Mouse (Mus musculus): ENCODE data around the gene Pirt. TPM values are rescaled to one million over a fixed set of nuclear protein-coding genes. Genes with fewer than 3 reads are reported as not detected.

Pirt gene
- polyA plus RNA-seq, 1 experiment: 0.07 TPM

- whole genome bisulfite sequencing: 84% methylated on average over 5 of the region's 5 CpGs
- DNase-seq: no peak
- Histone ChIP-seq H3K4me1 (ENCODE audit: control insufficient read depth, insufficient read depth, low read length) (no peaks in the 10 kb centered on the region), H3K4me3 (replicated peaks; ENCODE audit: extremely low read depth, low read depth, low read length) (no peak overlapping the region)
- TF ChIP-seq POLR2A (IDR thresholded peaks at IDR 0.05; ENCODE audit: borderline replicate concordance, extremely low read depth, low read depth, low read length): no peak
- no peak for TF ChIP-seq CTCF (IDR thresholded peaks at IDR 0.05; ENCODE audit: insufficient read depth, low read length)
These were observed 30.2 kb downstream of the Pirt start for GRCm38 (mm10) chr11:66942011-66942410.

GRCm38 (mm10) chr11:66945224-66945767, 33.5 kb downstream of the Pirt start:
- no peaks in the 10 kb centered on the region for H3K4me1 ChIP-seq (ENCODE audit: control insufficient read depth, insufficient read depth, low read length)
- TF ChIP-seq CTCF (IDR thresholded peaks at IDR 0.05; ENCODE audit: insufficient read depth, low read length) (no peak), POLR2A (IDR thresholded peaks at IDR 0.05; ENCODE audit: borderline replicate concordance, extremely low read depth, low read depth, low read length) (no peak)
- no peak for DNase-seq
- 54% methylated on average over 2 of the region's 2 CpGs for WGBS
- no peak overlapping the region for H3K4me3 ChIP-seq (replicated peaks; ENCODE audit: extremely low read depth, low read depth, low read length)

- WGBS: 61% methylated on average over 6 of the region's 6 CpGs
- Histone ChIP-seq H3K4me1 (ENCODE audit: control insufficient read depth, insufficient read depth, low read length) (no peaks in the 10 kb centered on the region), H3K4me3 (replicated peaks; ENCODE audit: extremely low read depth, low read depth, low read length) (no peak overlapping the region)
- TF ChIP-seq CTCF (IDR thresholded peaks at IDR 0.05; ENCODE audit: insufficient read depth, low read length): no peak
- no peak for TF ChIP-seq POLR2A (IDR thresholded peaks at IDR 0.05; ENCODE audit: borderline replicate concordance, extremely low read depth, low read depth, low read length)
- no peak for DNase-seq
These were observed 34.7 kb downstream of the Pirt start for GRCm38 (mm10) chr11:66946521-66946920.

GRCm38 (mm10) chr11:66946922-66947321, 35.1 kb downstream of the Pirt start:
- WGBS: 60% methylated on average over 6 of the region's 6 CpGs
- Histone ChIP-seq H3K4me3 (replicated peaks; ENCODE audit: extremely low read depth, low read depth, low read length) (no peak overlapping the region), H3K4me1 (ENCODE audit: control insufficient read depth, insufficient read depth, low read length) (no peaks in the 10 kb centered on the region)
- TF ChIP-seq POLR2A (IDR thresholded peaks at IDR 0.05; ENCODE audit: borderline replicate concordance, extremely low read depth, low read depth, low read length) (no peak), CTCF (IDR thresholded peaks at IDR 0.05; ENCODE audit: insufficient read depth, low read length) (no peak)
- no peak for DNase-seq

- WGBS: 68% methylated on average over 9 of the region's 9 CpGs
- Histone ChIP-seq H3K4me3 (replicated peaks; ENCODE audit: extremely low read depth, low read depth, low read length) (no peak within 1 kb of the TSS), H3K4me1 (ENCODE audit: control insufficient read depth, insufficient read depth, low read length) (no peaks in the 10 kb centered on the region)
- no peak for TF ChIP-seq CTCF (IDR thresholded peaks at IDR 0.05; ENCODE audit: insufficient read depth, low read length)
- DNase-seq: no peak
These were observed 44.5 kb downstream of the Pirt start, which contains the start of gene Tmem238l for GRCm38 (mm10) chr11:66956303-66956702. Tmem238l (plus strand) TSS chr11:66956638.

GRCm38 (mm10) chr11:66960797-66961196, 49.0 kb downstream of the Pirt start:
- 51% methylated on average over 1 of the region's 1 CpGs for WGBS
- no peak for TF ChIP-seq POLR2A (IDR thresholded peaks at IDR 0.05; ENCODE audit: borderline replicate concordance, extremely low read depth, low read depth, low read length)
- no peak for DNase-seq

GRCm38 (mm10) chr11:66961447-66962176, 49.8 kb downstream of the Pirt start:
- DNase-seq: no peak
- TF ChIP-seq POLR2A (IDR thresholded peaks at IDR 0.05; ENCODE audit: borderline replicate concordance, extremely low read depth, low read depth, low read length): no peak
- TF ChIP-seq CTCF (IDR thresholded peaks at IDR 0.05; ENCODE audit: insufficient read depth, low read length): no peak
- Histone ChIP-seq H3K4me1 (ENCODE audit: control insufficient read depth, insufficient read depth, low read length) (no peaks in the 10 kb centered on the region), H3K4me3 (replicated peaks; ENCODE audit: extremely low read depth, low read depth, low read length) (no peak overlapping the region)
- 71% methylated on average over 12 of the region's 12 CpGs for WGBS

More at GRCm38 (mm10) chr11:66960797-66961196, 49.0 kb downstream of the Pirt start:
- H3K4me1 ChIP-seq (ENCODE audit: control insufficient read depth, insufficient read depth, low read length): no peaks in the 10 kb centered on the region
- no peak overlapping the region for H3K4me3 ChIP-seq (replicated peaks; ENCODE audit: extremely low read depth, low read depth, low read length)

- H3K4me1 ChIP-seq (ENCODE audit: control insufficient read depth, insufficient read depth, low read length): no peaks in the 10 kb centered on the region
- no peak overlapping the region for H3K4me3 ChIP-seq (replicated peaks; ENCODE audit: extremely low read depth, low read depth, low read length)
- WGBS: 45% methylated on average over 1 of the region's 1 CpGs
- DNase-seq: no peak
- TF ChIP-seq CTCF (IDR thresholded peaks at IDR 0.05; ENCODE audit: insufficient read depth, low read length): no peak
- TF ChIP-seq POLR2A (IDR thresholded peaks at IDR 0.05; ENCODE audit: borderline replicate concordance, extremely low read depth, low read depth, low read length): no peak
These were observed 51.7 kb downstream of the Pirt start for GRCm38 (mm10) chr11:66963462-66963861.

GRCm38 (mm10) chr11:66966500-66967116, 54.8 kb downstream of the Pirt start:
- Histone ChIP-seq H3K4me1 (ENCODE audit: control insufficient read depth, insufficient read depth, low read length) (no peaks in the 10 kb centered on the region), H3K4me3 (replicated peaks; ENCODE audit: extremely low read depth, low read depth, low read length) (no peak overlapping the region)
- DNase-seq: no peak
- TF ChIP-seq POLR2A (IDR thresholded peaks at IDR 0.05; ENCODE audit: borderline replicate concordance, extremely low read depth, low read depth, low read length) (no peak), CTCF (IDR thresholded peaks at IDR 0.05; ENCODE audit: insufficient read depth, low read length) (no peak)
- WGBS: 26% methylated on average over 7 of the region's 7 CpGs

GRCm38 (mm10) chr11:66968575-66968974, 56.8 kb downstream of the Pirt start:
- WGBS: 81% methylated on average over 1 of the region's 1 CpGs
- H3K4me1 ChIP-seq (ENCODE audit: control insufficient read depth, insufficient read depth, low read length): no peaks in the 10 kb centered on the region
- DNase-seq: no peak
- no peak overlapping the region for H3K4me3 ChIP-seq (replicated peaks; ENCODE audit: extremely low read depth, low read depth, low read length)
- TF ChIP-seq POLR2A (IDR thresholded peaks at IDR 0.05; ENCODE audit: borderline replicate concordance, extremely low read depth, low read depth, low read length) (no peak), CTCF (IDR thresholded peaks at IDR 0.05; ENCODE audit: insufficient read depth, low read length) (no peak)
